Mouse (Mus musculus): ENCODE data around the gene Glis3. TPM values are rescaled to one million over a fixed set of nuclear protein-coding genes. Genes with fewer than 3 reads are reported as not detected.

Glis3 gene
- polyA plus RNA-seq, 1 experiment, result 0.02 TPM

GRCm38 (mm10) chr19:28534964-28535363 is 144.9 kb downstream of the Glis3 start:
- Histone ChIP-seq H3K4me1 (ENCODE audit: control insufficient read depth) (no peaks in the 10 kb centered on the region), H3K9me3 (ENCODE audit: control insufficient read depth, low read length) (peaks cover 2% of the 10 kb centered on the region; the same call in 1 of the 2 replicates), H3K36me3 (ENCODE audit: control insufficient read depth) (no peaks in the 10 kb centered on the region), H3K27me3 (ENCODE audit: control insufficient read depth) (no peaks in the 10 kb centered on the region), H3K4me3 (replicated peaks) (no peak overlapping the region)
- no peak for TF ChIP-seq GATA1 (IDR thresholded peaks at IDR 0.05; ENCODE audit: low read length)
- no peak for TF ChIP-seq TAL1 (IDR thresholded peaks at IDR 0.05; ENCODE audit: low read length)

- H3K9me3 ChIP-seq (ENCODE audit: control insufficient read depth, low read length), result peaks cover 2% of the 10 kb centered on the region; the same call in 1 of the 2 replicates
- no peaks in the 10 kb centered on the region for H3K27me3 ChIP-seq (ENCODE audit: control insufficient read depth)
- H3K36me3 ChIP-seq (ENCODE audit: control insufficient read depth), result no peaks in the 10 kb centered on the region
- TF ChIP-seq GATA1 (IDR thresholded peaks at IDR 0.05; ENCODE audit: low read length), result no peak
- no peak for TF ChIP-seq TAL1 (IDR thresholded peaks at IDR 0.05; ENCODE audit: low read length)
- H3K4me1 ChIP-seq (ENCODE audit: control insufficient read depth), result no peaks in the 10 kb centered on the region
- no peak overlapping the region for H3K4me3 ChIP-seq (replicated peaks)
These were observed 146.3 kb downstream of the Glis3 start for GRCm38 (mm10) chr19:28533576-28533975.

- TF ChIP-seq TAL1 (IDR thresholded peaks at IDR 0.05; ENCODE audit: low read length), result no peak
- no peak for TF ChIP-seq GATA1 (IDR thresholded peaks at IDR 0.05; ENCODE audit: low read length)
- Histone ChIP-seq H3K4me3 (replicated peaks) (no peak overlapping the region), H3K27me3 (ENCODE audit: control insufficient read depth) (no peaks in the 10 kb centered on the region), H3K9me3 (ENCODE audit: control insufficient read depth, low read length) (peaks cover 2% of the 10 kb centered on the region; the same call in 1 of the 2 replicates), H3K36me3 (ENCODE audit: control insufficient read depth) (no peaks in the 10 kb centered on the region), H3K4me1 (ENCODE audit: control insufficient read depth) (no peaks in the 10 kb centered on the region)
These were observed 148.1 kb downstream of the Glis3 start for GRCm38 (mm10) chr19:28531750-28532149.

- H3K36me3 ChIP-seq (ENCODE audit: control insufficient read depth), result no peaks in the 10 kb centered on the region
- no peak overlapping the region for H3K4me3 ChIP-seq (replicated peaks)
- H3K27me3 ChIP-seq (ENCODE audit: control insufficient read depth), result no peaks in the 10 kb centered on the region
- H3K9me3 ChIP-seq (ENCODE audit: control insufficient read depth, low read length), result peaks cover 1% of the 10 kb centered on the region; the same call in 1 of the 2 replicates
- TF ChIP-seq GATA1 (IDR thresholded peaks at IDR 0.05; ENCODE audit: low read length) (no peak), TAL1 (IDR thresholded peaks at IDR 0.05; ENCODE audit: low read length) (no peak)
- H3K4me1 ChIP-seq (ENCODE audit: control insufficient read depth), result no peaks in the 10 kb centered on the region
These were observed 149.0 kb downstream of the Glis3 start for GRCm38 (mm10) chr19:28530846-28531245.

- no peaks in the 10 kb centered on the region for H3K36me3 ChIP-seq (ENCODE audit: control insufficient read depth)
- H3K9me3 ChIP-seq (ENCODE audit: control insufficient read depth, low read length), result no peaks in the 10 kb centered on the region
- TF ChIP-seq GATA1 (IDR thresholded peaks at IDR 0.05; ENCODE audit: low read length) (no peak), TAL1 (IDR thresholded peaks at IDR 0.05; ENCODE audit: low read length) (no peak)
These were observed 150.9 kb downstream of the Glis3 start for GRCm38 (mm10) chr19:28529006-28529405.

GRCm38 (mm10) chr19:28527446-28527845 is 152.4 kb downstream of the Glis3 start:
- no peaks in the 10 kb centered on the region for H3K9me3 ChIP-seq (ENCODE audit: control insufficient read depth, low read length)
- TF ChIP-seq TAL1 (IDR thresholded peaks at IDR 0.05; ENCODE audit: low read length) (no peak), GATA1 (IDR thresholded peaks at IDR 0.05; ENCODE audit: low read length) (no peak)
- no peaks in the 10 kb centered on the region for H3K36me3 ChIP-seq (ENCODE audit: control insufficient read depth)
- H3K4me3 ChIP-seq (replicated peaks), result no peak overlapping the region
- no peaks in the 10 kb centered on the region for H3K27me3 ChIP-seq (ENCODE audit: control insufficient read depth)
- H3K4me1 ChIP-seq (ENCODE audit: control insufficient read depth), result no peaks in the 10 kb centered on the region

More at GRCm38 (mm10) chr19:28529006-28529405, 150.9 kb downstream of the Glis3 start:
- no peaks in the 10 kb centered on the region for H3K27me3 ChIP-seq (ENCODE audit: control insufficient read depth)
- H3K4me3 ChIP-seq (replicated peaks), result no peak overlapping the region
- H3K4me1 ChIP-seq (ENCODE audit: control insufficient read depth), result no peaks in the 10 kb centered on the region

- Histone ChIP-seq H3K9me3 (ENCODE audit: control insufficient read depth, low read length) (no peaks in the 10 kb centered on the region), H3K4me1 (ENCODE audit: control insufficient read depth) (no peaks in the 10 kb centered on the region), H3K27me3 (ENCODE audit: control insufficient read depth) (no peaks in the 10 kb centered on the region), H3K4me3 (replicated peaks) (no peak overlapping the region), H3K36me3 (ENCODE audit: control insufficient read depth) (no peaks in the 10 kb centered on the region)
- no peak for TF ChIP-seq GATA1 (IDR thresholded peaks at IDR 0.05; ENCODE audit: low read length)
- no peak for TF ChIP-seq TAL1 (IDR thresholded peaks at IDR 0.05; ENCODE audit: low read length)
These were observed 154.5 kb downstream of the Glis3 start for GRCm38 (mm10) chr19:28525331-28525730.

GRCm38 (mm10) chr19:28522289-28522688 is 157.6 kb downstream of the Glis3 start:
- Histone ChIP-seq H3K27me3 (ENCODE audit: control insufficient read depth) (no peaks in the 10 kb centered on the region), H3K36me3 (ENCODE audit: control insufficient read depth) (no peaks in the 10 kb centered on the region), H3K9me3 (ENCODE audit: control insufficient read depth, low read length) (no peaks in the 10 kb centered on the region), H3K4me3 (replicated peaks) (no peak overlapping the region), H3K4me1 (ENCODE audit: control insufficient read depth) (no peaks in the 10 kb centered on the region)
- TF ChIP-seq TAL1 (IDR thresholded peaks at IDR 0.05; ENCODE audit: low read length), result no peak
- no peak for TF ChIP-seq GATA1 (IDR thresholded peaks at IDR 0.05; ENCODE audit: low read length)

- Histone ChIP-seq H3K9me3 (ENCODE audit: control insufficient read depth, low read length) (no peaks in the 10 kb centered on the region), H3K4me1 (ENCODE audit: control insufficient read depth) (no peaks in the 10 kb centered on the region), H3K27me3 (ENCODE audit: control insufficient read depth) (no peaks in the 10 kb centered on the region), H3K36me3 (ENCODE audit: control insufficient read depth) (no peaks in the 10 kb centered on the region), H3K4me3 (replicated peaks) (no peak overlapping the region)
- TF ChIP-seq TAL1 (IDR thresholded peaks at IDR 0.05; ENCODE audit: low read length) (no peak), GATA1 (IDR thresholded peaks at IDR 0.05; ENCODE audit: low read length) (no peak)
These were observed 159.1 kb downstream of the Glis3 start for GRCm38 (mm10) chr19:28520761-28521181.
